Mouse (Mus musculus): Measurements from ENCODE around the gene Ide. TPM values are rescaled to one million over a fixed set of nuclear protein-coding genes. Genes with fewer than 3 reads are reported as not detected.
A peak's percentile ranks its signal among the peaks of the same experiment; 100 is the strongest.
"Not testable (repeated sequence)": the region's sequence is repeated elsewhere in the genome, so short reads cannot be mapped to it uniquely, and the experiment has no call there.

Ide gene
- polyA plus RNA-seq, 1 experiment from 2014 or later = 46.1 TPM

DNA sequence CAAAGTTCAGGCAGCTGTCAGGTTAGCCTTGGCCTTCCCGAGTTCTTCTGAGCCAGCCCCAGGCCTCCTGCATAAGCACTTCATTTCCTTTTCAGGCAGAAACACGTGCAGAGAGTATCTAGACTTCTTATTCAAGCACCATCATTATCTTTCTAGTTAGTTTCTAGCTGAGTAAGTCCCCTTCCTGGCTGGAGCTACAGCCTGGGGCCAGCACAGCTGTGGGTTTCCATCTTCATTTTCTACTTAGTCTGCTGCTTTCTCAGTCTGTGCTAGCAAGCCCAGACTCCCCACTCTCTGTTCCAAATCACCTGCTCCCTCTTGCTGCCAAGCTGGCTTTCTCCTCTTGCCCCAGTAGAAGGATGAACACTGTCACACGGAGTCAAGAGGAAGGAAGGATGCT, 90.8 kb downstream of the Ide start:
- no peaks in the 10 kb centered on the region for H3K4me1 ChIP-seq (replicated peaks)
- 0 out of 2 replicates have a peak, but pooled peaks cover 2% of the 10 kb centered on the region for H3K9me3 ChIP-seq
- 65% methylated on average over 3 of the region's 3 CpGs for WGBS
- DNase-seq (ENCODE audit: low spot score) = no peak
- no peak overlapping the region for H3K4me3 ChIP-seq
- no peaks in the 10 kb centered on the region for H3K36me3 ChIP-seq
- no peak overlapping the region; the same call in 1 of the 2 replicates for H3K27ac ChIP-seq
- no peaks in the 10 kb centered on the region for H3K27me3 ChIP-seq (ENCODE audit: insufficient read depth, poor library complexity, severe bottlenecking)

DNA sequence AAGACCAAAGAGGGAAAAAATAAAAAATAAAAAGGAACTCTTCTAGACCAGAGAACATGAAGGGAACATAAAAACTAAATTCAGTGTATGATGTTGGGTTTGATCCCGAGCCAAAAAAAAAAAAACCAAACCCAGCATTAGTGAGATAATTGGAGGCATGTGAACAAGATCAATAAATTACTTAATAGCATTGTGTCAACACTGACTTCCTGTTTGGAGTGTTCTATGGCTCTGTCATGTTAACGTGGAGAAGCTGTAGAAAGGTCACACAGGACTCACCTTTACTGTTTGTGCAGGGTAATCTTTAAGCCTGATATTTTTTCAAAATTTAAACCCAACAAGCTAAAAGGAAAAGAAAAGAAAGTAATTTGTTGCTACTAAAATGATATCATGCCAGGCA, 94.9 kb downstream of the Ide start:
- no peak for DNase-seq (ENCODE audit: low spot score)
- peaks cover 16% of the 10 kb centered on the region for H3K4me1 ChIP-seq (replicated peaks)
- WGBS = 65% methylated on average over 2 of the region's 2 CpGs
- H3K4me3 ChIP-seq = no peak overlapping the region
- 0 out of 2 replicates have a peak, but pooled peaks cover 2% of the 10 kb centered on the region for H3K9me3 ChIP-seq
- no peaks in the 10 kb centered on the region for H3K36me3 ChIP-seq
- H3K27ac ChIP-seq = no peak overlapping the region
- H3K27me3 ChIP-seq (ENCODE audit: insufficient read depth, poor library complexity, severe bottlenecking) = peaks cover 5% of the 10 kb centered on the region; the same call in 1 of the 2 replicates

DNA sequence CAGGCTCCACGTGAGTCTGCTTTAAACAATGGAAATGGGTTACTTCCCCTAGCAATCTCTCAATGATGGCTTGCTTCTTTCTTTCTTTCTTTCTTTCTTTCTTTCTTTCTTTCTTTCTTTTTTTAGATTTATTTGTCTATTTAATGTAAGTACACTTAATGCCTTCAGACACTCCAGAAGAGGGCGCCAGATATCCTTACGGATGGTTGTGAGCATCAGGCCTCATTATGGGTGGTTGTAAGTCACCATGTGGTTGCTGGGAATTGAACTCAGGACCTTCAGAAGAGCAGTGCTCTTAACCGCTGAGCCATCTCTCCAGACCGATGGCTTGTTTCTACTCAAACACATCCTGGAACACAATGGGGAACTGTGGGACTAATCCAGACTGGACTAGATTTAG, 96.5 kb downstream of the Ide start:
- H3K27me3 ChIP-seq (ENCODE audit: insufficient read depth, poor library complexity, severe bottlenecking) = peaks cover 19% of the 10 kb centered on the region
- 72% methylated on average over 5 of the region's 5 CpGs for WGBS
- H3K27ac ChIP-seq = no peak overlapping the region
- no peaks in the 10 kb centered on the region for H3K36me3 ChIP-seq
- DNase-seq (ENCODE audit: low spot score) = no peak
- H3K4me3 ChIP-seq = no peak overlapping the region
- H3K9me3 ChIP-seq = 0 out of 2 replicates have a peak, but pooled peaks cover 2% of the 10 kb centered on the region
- H3K4me1 ChIP-seq (replicated peaks) = peaks cover 17% of the 10 kb centered on the region

DNA sequence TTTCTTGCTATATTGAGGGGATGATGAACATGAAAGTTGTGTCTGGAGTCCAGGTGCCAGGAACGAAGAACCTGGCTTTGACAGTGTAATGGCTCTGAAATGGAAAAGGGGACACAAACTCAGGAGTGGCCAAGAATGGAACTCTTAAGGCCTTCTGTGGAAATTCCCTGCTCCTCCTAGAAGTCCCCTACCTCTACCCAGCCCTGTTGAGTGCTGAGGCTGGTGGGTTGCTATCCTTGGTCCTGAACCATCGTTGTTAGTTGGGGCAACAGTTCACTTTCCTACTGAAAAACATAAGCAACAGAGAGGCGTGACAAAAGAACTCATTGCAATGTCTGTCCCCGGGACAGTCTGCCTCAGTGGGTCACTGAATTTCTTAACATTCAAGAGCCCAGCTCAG, 98.6 kb downstream of the Ide start:
- H3K36me3 ChIP-seq = no peaks in the 10 kb centered on the region
- WGBS = 29% methylated on average over 4 of the region's 4 CpGs
- no peaks in the 10 kb centered on the region for H3K9me3 ChIP-seq
- peaks cover 20% of the 10 kb centered on the region for H3K4me1 ChIP-seq (replicated peaks)
- peaks cover 40% of the 10 kb centered on the region for H3K27me3 ChIP-seq (ENCODE audit: insufficient read depth, poor library complexity, severe bottlenecking)
- no peak overlapping the region for H3K4me3 ChIP-seq
- H3K27ac ChIP-seq = no peak overlapping the region
- peak; percentile 38 for DNase-seq (ENCODE audit: low spot score)

DNA sequence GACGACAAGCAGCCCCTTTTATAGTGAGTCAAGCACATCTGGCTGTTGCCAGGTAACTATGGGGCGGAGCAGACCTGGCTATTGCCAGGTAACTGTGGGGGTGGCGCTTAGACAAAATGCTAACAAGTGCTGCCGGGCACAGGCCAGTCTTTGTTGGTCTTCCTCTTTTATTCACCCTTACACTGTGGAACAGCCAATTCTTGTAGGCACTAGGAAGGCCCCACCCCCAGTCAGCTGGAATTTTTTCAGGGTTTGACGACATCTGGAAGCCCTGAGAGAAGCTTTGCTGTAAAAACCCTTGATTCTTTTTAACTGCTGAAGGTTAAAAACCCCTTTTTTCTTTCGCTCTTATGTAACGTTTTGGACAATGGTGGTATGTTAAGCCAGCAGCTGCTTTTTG, 99.0 kb downstream of the Ide start:
- Histone ChIP-seq H3K4me3 (0 out of 2 replicates have a peak overlapping the region, but pooled peaks have one; percentile 11), H3K27ac (0 out of 2 replicates have a peak overlapping the region, but pooled peaks have one; percentile 35), H3K27me3 (ENCODE audit: insufficient read depth, poor library complexity, severe bottlenecking) (peaks cover 44% of the 10 kb centered on the region), H3K4me1 (replicated peaks) (peaks cover 25% of the 10 kb centered on the region), H3K36me3 (no peaks in the 10 kb centered on the region), H3K9me3 (no peaks in the 10 kb centered on the region)
- DNase-seq (ENCODE audit: low spot score) = no peak
- 13% methylated on average over 7 of the region's 7 CpGs for whole genome bisulfite sequencing

DNA sequence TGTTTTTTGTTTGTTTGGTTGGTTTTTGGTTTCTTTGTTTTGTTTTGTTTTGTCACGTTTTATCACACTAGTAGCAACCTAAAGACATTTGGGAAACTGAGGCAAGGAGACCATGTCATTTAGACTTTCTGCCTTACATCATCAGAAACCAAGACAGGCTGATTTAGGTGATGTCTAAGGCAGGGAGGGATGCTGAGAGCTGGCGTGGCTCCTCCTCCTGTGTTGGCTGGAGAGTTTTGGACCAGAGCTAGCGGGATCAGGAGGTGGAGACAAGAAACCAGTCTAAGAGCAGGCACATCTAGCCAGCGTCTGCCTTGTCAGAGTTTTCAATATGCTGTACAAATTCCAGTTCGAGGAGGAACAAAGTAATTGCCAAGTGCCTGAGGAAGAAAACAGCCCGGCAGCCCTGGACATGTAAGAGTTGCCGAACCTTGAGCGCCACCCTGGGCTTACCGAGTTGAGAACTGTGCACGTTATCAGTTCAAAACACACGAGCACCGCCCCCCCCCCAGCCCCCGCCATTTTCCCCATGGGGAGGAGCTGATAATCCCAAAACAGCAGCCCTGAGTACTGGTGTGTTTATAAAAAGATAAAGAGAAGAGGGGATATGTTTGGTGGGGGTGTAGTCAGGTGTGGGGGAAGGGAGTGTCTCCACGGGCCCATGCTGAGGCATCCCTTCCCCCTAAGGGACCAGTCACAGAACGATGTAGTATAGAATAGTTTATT, 99.8 kb downstream of the Ide start:
- Histone ChIP-seq H3K9me3 (no peaks in the 10 kb centered on the region), H3K4me3 (peak overlapping the region; percentile 16; the same call in 1 of the 2 replicates), H3K36me3 (no peaks in the 10 kb centered on the region), H3K27me3 (ENCODE audit: insufficient read depth, poor library complexity, severe bottlenecking) (peaks cover 50% of the 10 kb centered on the region), H3K4me1 (replicated peaks) (peaks cover 27% of the 10 kb centered on the region), H3K27ac (peak overlapping the region; percentile 16; the same call in 1 of the 2 replicates)
- DNase-seq (ENCODE audit: low spot score) = no peak
- WGBS = 10% methylated on average over 15 of the region's 15 CpGs

DNA sequence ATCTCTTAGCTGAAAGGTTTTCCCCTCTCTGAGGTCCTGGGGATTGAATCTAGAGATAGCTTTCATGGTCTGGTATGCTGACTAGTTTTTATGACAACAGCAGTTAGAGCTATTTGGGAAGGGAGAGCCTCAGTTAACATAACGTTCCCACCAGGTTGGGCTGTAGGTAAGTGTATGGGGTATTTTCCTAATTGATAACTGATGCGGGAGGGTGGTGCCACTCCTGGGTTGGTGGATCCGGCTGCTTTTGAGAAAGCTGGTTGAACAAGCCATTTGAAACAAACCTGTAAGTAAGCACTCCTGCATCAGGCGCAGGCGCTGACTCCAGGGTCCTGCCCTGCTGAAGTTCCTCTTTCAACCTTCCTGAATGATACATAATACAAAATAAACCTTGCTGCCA, 100.3 kb downstream of the Ide start:
- peaks cover 27% of the 10 kb centered on the region for H3K4me1 ChIP-seq (replicated peaks)
- DNase-seq (ENCODE audit: low spot score) = no peak
- peaks cover 54% of the 10 kb centered on the region for H3K27me3 ChIP-seq (ENCODE audit: insufficient read depth, poor library complexity, severe bottlenecking)
- H3K36me3 ChIP-seq = no peaks in the 10 kb centered on the region
- H3K27ac ChIP-seq = peak overlapping the region; percentile 16; the same call in 1 of the 2 replicates
- WGBS = 61% methylated on average over 5 of the region's 5 CpGs
- H3K9me3 ChIP-seq = no peaks in the 10 kb centered on the region
- no peak overlapping the region for H3K4me3 ChIP-seq

DNA sequence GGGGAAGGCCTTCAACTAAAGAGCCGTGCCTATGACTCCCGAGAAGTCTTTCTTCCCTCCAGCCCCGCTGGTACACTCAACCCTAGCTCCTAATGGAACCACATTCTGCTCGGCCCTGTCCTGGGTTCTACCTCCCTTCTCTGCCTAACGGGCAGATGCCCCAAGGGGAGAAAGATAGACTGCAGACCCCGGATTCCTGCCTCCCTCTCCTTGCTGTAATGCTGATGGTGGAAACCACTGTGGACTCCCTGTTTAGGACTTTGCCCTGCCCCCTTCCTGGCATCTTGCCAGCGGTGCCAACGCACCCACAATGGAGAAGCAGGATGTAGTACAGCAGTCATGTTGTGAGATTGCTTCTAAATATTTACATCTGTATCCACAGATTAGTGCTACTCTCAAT, 101.8 kb downstream of the Ide start:
- 62% methylated on average over 8 of the region's 8 CpGs for WGBS
- Histone ChIP-seq H3K4me3 (no peak overlapping the region), H3K36me3 (no peaks in the 10 kb centered on the region), H3K27ac (no peak overlapping the region), H3K9me3 (no peaks in the 10 kb centered on the region), H3K27me3 (ENCODE audit: insufficient read depth, poor library complexity, severe bottlenecking) (peaks cover 60% of the 10 kb centered on the region), H3K4me1 (replicated peaks) (peaks cover 27% of the 10 kb centered on the region)
- DNase-seq (ENCODE audit: low spot score) = no peak

DNA sequence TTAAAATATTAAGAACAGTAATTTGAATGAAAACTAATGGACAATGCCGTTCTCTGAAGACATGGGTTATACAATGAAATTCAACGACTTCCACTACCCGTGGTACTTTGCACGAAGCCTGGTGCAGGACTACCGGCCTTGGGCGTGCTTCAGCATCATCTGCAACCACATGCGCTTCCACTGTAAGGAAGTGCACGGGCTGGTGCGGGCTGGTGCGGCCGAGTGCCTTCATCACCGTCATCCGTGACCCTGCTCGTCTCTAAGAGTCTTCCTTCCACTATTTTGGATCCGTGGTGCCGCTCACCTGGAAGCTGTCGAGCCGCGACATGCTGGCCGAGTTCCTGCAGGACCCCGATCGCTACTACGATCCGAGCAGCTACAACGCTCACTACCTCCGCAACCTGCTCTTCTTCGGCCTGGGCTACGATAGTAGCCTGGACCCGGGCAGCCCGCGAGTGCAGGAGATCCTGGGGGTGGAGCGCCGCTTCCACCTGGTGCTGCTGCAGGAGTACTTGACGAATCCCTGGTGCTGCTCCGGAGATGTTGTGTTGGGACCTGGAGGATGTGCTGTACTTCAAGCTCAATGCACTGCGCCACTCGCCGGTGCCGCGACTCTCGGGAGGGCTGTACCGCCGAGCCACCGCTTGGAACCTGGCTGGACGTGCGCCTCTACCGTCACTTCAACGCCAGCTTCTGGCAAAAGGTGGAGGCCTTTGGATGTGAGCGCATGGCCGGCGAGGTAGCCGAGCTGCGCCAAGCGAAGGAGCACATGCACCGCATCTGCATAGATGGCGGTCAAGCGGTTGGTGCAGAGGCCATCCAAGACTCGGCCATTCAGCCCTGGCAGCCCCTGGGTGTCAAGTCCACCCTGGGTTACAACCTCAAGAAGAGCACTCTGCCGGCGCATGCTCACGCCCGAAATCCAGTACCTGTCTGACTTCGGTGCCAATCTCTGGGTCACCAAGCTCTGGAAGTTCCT, 103.8 kb downstream of the Ide start:
- Histone ChIP-seq H3K27me3 (ENCODE audit: insufficient read depth, poor library complexity, severe bottlenecking) (peaks cover 60% of the 10 kb centered on the region), H3K36me3 (no peaks in the 10 kb centered on the region), H3K27ac (peak overlapping the region; percentile 53), H3K4me1 (replicated peaks) (peaks cover 22% of the 10 kb centered on the region), H3K9me3 (no peaks in the 10 kb centered on the region), H3K4me3 (peak overlapping the region; percentile 60)
- 4% methylated on average over 63 of the region's 63 CpGs for WGBS
- DNase-seq (ENCODE audit: low spot score) = peak; percentile 53

DNA sequence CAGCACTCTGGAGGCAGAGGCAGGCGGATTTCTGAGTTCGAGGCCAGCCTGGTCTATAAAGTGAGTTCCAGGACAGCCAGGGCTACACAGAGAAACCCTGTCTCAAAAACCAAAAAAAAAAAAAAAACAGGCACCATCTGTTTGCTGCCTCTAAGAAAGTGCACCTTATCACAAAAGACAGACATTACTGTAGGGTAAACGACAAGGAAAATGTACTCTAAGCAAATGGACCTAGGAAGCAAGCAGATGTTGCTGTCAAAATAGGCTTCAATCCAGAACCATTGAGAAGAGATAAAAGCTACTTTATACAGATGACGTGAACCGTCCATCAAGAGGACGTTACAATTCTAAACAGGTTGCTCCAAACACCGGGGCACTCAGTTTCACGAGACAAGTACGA, 105.1 kb downstream of the Ide start:
- DNase-seq (ENCODE audit: low spot score); H3K27ac ChIP-seq; H3K36me3 ChIP-seq; H3K9me3 ChIP-seq; H3K4me3 ChIP-seq; H3K4me1 ChIP-seq (replicated peaks): not testable (repeated sequence)
- peaks cover 53% of the 10 kb centered on the region for H3K27me3 ChIP-seq (ENCODE audit: insufficient read depth, poor library complexity, severe bottlenecking)
- WGBS = 83% methylated on average over 9 of the region's 9 CpGs

DNA sequence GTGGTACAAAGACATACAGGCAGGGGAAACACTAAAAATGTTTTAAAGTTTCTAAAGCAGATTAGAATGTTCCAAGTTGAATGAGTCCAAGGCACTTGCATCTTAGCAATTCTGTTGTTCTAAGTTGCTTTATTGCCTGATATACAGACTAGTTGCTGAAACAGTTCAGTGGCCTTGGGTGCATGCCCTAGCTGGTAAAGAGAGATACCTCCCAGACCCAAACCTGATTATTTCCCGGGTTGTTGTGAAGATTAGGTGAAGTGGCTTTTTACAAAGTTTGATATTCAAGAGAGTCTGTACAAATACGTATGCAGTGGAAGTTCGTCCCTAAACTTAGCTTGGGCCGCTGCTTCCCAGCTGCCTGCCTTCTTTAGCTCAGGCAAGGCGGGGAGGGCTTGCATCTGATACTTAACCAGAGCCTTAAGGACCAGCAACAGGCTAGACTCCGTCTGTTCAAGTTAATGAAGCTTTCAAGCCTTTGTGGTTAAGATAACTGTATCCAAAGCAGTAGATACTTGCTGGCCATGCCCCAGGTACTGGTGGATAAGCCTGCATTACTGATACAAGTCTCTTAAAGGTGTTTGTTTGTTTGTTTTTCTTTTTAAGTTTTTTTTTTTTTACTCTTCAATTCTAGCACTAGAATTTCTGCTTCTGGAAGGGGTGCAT, 112.3 kb downstream of the Ide start:
- DNase-seq (ENCODE audit: low spot score) = no peak
- Histone ChIP-seq H3K36me3 (peaks cover 64% of the 10 kb centered on the region), H3K4me3 (no peak overlapping the region), H3K27me3 (ENCODE audit: insufficient read depth, poor library complexity, severe bottlenecking) (no peaks in the 10 kb centered on the region), H3K27ac (no peak overlapping the region), H3K9me3 (no peaks in the 10 kb centered on the region), H3K4me1 (replicated peaks) (no peaks in the 10 kb centered on the region)
- 84% methylated on average over 6 of the region's 6 CpGs for WGBS

Measured in hindbrain, embryonic 10.5 days (tissue).